Mouse (Mus musculus) intestine, embryonic 16.5 days (tissue): Measurements from ENCODE around the gene Mgat4b. TPM values are rescaled to one million over a fixed set of nuclear protein-coding genes. Genes with fewer than 3 reads are reported as not detected.

Experiments
- ATAC-seq: fragments of 200-750 bp; cut with Nextera tagmentation; 2 replicates; pipeline ENCODE4 v1.8.0; 2017; ENCODE audit warnings: moderate TSS enrichment, moderate library complexity
- H3K27ac ChIP-seq: fragments of 300-500 bp; sonication (generic); 2 replicates; pipeline ENCODE4 v1.5.1; 2014; ENCODE audit warnings: mild to moderate bottlenecking, low read length
- H3K27me3 ChIP-seq: fragments of 300-500 bp; sonication (generic); replicated peaks from 2 replicates; pipeline ENCODE4 v1.6.1; 2014; ENCODE audit warnings: low read length, control low read depth, mixed read lengths; ENCODE audit not compliant: control insufficient read depth, insufficient read depth
- H3K36me3 ChIP-seq: fragments of 300-500 bp; sonication (generic); 2 replicates; pipeline ENCODE4 v1.6.1; 2014; ENCODE audit warnings: low read length, control low read depth; ENCODE audit not compliant: control insufficient read depth, insufficient read depth
- H3K4me1 ChIP-seq: fragments of 300-500 bp; sonication (generic); 2 replicates; pipeline ENCODE4 v1.6.1; 2014; ENCODE audit warnings: low read length, control low read depth, mixed read lengths; ENCODE audit not compliant: control insufficient read depth, insufficient read depth
- H3K4me2 ChIP-seq: fragments of 300-500 bp; sonication (generic); 2 replicates; pipeline ENCODE4 v1.6.1; 2014; ENCODE audit warnings: low read depth, low read length, control low read depth
- H3K4me3 ChIP-seq: fragments of 300-500 bp; sonication (generic); 2 replicates; pipeline ENCODE4 v1.5.1; 2014; ENCODE audit warnings: mild to moderate bottlenecking, low read length
- H3K9ac ChIP-seq: fragments of 300-500 bp; sonication (generic); 2 replicates; pipeline ENCODE4 v1.6.1; 2014; ENCODE audit warnings: low read depth, low read length
- H3K9me3 ChIP-seq: fragments of 300-500 bp; sonication (generic); 2 replicates; pipeline ENCODE4 v1.6.1; 2016; ENCODE audit warnings: low read length, control low read depth; ENCODE audit not compliant: control insufficient read depth
- WGBS: fragments of 180-500 bp; shearing (Covaris S2); extraction: QIAGEN DNeasy Blood & Tissue Kit; methylation state at CpG from one replicate; pipeline ENCODE4 v1.1.7; 2014; 5-methylcytosine and 5-hydroxymethylcytosine counted together
- polyA plus RNA-seq: library from polyadenylated mRNA; unstranded; fragments of >200 nt; fragmentation: Nextera tagmentation; extraction: Ambion mirVana; gene quantifications from 2 replicates; pipeline ENCODE4 v1.2.1, GENCODE M21; 2015

The Mgat4b gene
- polyA plus RNA-seq, 1 experiment from 2014 or later, result 8.2 TPM

DNA sequence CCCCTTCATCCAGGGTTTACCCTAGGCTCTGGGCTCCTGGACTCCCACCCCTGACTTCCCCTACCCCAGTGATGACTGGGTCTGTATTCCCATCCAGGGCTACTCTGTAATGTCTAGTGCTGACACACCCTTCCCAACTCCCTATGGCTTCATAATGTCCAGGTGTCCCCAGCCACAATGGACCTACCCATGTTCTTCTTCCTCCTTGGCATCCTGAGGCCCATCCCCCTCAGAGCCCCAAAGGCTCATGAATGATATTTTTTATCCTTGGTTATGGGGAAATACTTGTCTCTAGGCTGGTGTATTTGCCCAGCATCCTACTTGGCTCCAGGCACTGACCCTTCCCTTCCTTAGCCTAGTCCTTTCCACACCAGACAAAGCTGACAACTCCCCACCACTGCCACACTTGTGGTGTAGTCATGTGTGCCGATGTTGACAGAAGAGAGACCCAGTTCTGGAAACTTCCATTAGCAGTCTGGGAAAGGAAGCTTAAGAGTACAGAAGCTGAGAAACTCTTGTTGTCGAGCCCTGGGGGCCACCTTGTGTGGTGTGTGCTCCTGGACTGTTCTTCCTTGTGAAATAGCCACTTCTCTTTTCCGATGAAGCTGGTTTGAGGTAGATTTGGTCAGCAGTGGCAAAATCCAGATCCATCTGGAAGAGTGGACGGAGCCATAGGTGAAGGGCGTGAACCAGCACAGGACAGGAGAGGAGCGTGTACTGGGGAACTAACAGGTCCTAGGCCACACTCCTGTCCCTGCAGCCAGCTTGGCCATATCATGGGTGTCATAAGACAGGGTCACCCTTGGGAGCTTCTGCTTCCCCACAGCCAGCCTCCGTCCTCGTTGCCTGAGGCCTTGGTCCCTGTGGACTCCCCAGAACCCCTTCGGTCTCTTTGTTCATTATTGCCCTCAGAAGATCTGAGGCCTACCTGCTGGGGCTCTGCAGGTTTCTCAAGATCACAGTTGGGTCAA, 28.4 kb downstream of the Mgat4b start:
- H3K4me2 ChIP-seq, result no peak overlapping the region
- H3K4me3 ChIP-seq, result no peak overlapping the region
- no peak overlapping the region for H3K9ac ChIP-seq
- peaks cover 20% of the 10 kb centered on the region for H3K4me1 ChIP-seq
- no peak for ATAC-seq
- no peak overlapping the region for H3K27ac ChIP-seq
- H3K36me3 ChIP-seq, result peaks cover 5% of the 10 kb centered on the region; the same call in 1 of the 2 replicates
- 89% methylated on average over 9 of the region's 9 CpGs for WGBS
- H3K9me3 ChIP-seq, result no peaks in the 10 kb centered on the region
- no peaks in the 10 kb centered on the region for H3K27me3 ChIP-seq

DNA sequence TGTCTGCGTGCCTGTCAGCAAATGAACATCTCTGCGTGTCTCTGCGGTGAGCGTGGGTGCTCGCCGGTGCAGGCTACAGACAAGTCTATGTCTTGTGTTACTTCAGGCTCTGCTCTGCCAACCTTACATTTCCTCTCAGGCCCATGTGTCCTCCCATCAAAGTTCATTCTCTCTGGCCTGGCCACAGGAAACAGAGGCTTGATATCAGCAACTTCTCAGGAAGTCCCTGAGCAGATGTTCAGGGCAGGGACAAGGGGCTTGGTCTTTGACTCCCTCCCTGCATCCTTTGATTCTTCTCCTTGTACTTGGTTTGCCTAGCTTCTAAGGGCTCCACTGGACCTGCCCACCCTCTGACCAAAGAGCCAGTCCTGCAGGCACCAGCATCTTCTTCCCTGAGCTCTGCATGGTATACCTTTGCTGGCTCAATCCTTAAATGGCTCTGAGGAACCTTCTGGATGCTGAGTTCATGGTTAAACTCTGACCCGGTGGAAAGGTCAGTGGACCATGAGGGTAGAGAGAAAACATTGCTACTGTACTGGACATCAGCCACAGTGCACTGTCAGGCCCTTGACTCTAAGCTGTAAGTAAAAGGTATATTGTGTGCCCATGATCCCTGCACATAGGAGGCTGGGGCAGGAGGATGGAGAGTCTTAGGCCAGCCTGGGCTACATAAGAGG, 29.7 kb downstream of the Mgat4b start:
- H3K4me2 ChIP-seq, result no peak overlapping the region
- H3K27ac ChIP-seq, result no peak overlapping the region
- H3K9ac ChIP-seq, result no peak overlapping the region
- H3K9me3 ChIP-seq, result no peaks in the 10 kb centered on the region
- ATAC-seq, result no peak
- WGBS, result 86% methylated on average over 7 of the region's 7 CpGs
- H3K4me3 ChIP-seq, result no peak overlapping the region
- H3K36me3 ChIP-seq, result no peaks in the 10 kb centered on the region
- peaks cover 20% of the 10 kb centered on the region for H3K4me1 ChIP-seq
- H3K27me3 ChIP-seq, result no peaks in the 10 kb centered on the region

DNA sequence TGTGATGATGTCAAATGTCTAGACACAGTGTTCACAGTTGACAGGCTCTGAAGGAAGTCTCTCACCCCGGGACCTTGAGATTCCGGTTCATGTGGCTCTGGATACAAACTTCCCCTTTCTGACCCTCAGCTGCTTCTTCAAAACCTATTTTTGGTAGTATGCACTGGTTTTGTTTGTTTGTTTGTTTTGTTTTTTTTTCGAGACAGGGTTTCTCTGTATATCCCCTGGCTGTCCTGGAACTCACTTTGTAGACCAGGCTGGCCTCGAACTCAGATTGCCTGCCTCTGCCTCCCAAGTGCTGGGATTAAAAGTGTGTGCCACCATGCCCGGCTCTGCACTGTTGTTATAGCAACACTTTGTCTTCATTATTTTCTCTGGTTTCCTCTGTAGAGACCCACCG, 33.2 kb downstream of the Mgat4b start:
- Histone ChIP-seq H3K36me3 (no peaks in the 10 kb centered on the region), H3K9me3 (no peaks in the 10 kb centered on the region), H3K27me3 (no peaks in the 10 kb centered on the region), H3K4me1 (no peaks in the 10 kb centered on the region), H3K27ac (no peak overlapping the region), H3K4me2 (no peak overlapping the region), H3K9ac (no peak overlapping the region), H3K4me3 (no peak overlapping the region)
- WGBS, result 79% methylated on average over 6 of the region's 6 CpGs
- ATAC-seq, result no peak

DNA sequence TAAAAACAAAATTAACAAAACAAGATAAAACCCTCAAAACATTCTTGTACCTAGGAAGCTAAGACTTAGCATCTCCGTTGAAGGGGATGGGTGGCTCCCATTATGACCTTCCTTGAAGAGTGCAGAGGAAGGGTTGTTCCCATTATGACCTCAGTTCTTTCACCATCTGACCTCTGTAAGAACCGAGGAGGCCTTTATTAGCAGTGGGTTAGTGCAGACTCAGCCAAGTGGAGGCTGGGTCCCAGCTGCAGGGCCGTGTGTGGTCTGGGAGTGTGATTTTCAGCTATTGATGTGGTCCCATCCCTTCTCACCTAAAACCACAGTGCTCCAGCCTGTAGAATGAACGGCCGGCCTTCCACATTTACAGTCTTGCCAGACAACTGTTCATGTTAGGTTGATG, 34.6 kb downstream of the Mgat4b start:
- H3K27me3 ChIP-seq, result no peaks in the 10 kb centered on the region
- H3K4me3 ChIP-seq, result no peak overlapping the region
- H3K4me2 ChIP-seq, result no peak overlapping the region
- H3K4me1 ChIP-seq, result no peaks in the 10 kb centered on the region
- WGBS, result 75% methylated on average over 5 of the region's 5 CpGs
- ATAC-seq, result no peak
- no peaks in the 10 kb centered on the region for H3K9me3 ChIP-seq
- no peak overlapping the region for H3K27ac ChIP-seq
- no peaks in the 10 kb centered on the region for H3K36me3 ChIP-seq
- H3K9ac ChIP-seq, result no peak overlapping the region

DNA sequence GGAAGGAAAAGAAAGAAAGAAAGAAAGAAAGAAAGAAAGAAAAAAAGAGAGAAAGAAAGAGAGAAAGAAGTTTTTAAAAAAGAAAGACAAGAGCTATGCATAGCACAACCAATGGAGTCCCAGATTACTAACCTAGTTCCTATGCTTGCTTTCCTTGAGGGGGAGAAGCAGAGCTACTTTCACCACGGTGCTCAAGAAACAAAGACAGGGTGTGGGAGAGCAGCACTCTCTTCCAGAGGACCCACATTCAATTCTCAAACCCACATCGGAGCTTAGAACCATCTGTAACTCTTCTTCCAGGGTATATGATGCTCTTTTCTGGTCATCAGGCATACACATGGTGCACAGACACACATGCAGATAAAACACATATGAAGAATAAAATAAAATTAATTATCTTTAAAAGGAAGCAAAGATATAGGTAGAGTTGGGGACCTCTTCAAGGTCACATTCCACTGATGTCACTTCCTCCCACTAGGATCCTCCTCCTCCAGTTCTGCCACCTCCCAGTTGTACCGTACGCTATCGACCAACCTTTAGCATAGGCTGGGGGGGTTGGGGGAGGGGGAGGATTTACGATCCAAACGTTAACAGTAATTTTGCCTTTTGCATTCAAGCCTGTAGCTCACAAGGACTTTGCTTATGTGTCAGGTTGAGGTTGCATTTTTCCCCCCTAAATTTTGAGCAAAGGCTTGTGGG, 37.9 kb downstream of the Mgat4b start:
- H3K27me3 ChIP-seq, result no peaks in the 10 kb centered on the region
- no peak overlapping the region for H3K9ac ChIP-seq
- H3K4me2 ChIP-seq, result no peak overlapping the region
- H3K9me3 ChIP-seq, result no peaks in the 10 kb centered on the region
- no peak for ATAC-seq
- H3K36me3 ChIP-seq, result no peaks in the 10 kb centered on the region
- peaks cover 5% of the 10 kb centered on the region for H3K4me1 ChIP-seq
- H3K4me3 ChIP-seq, result no peak overlapping the region
- no peak overlapping the region for H3K27ac ChIP-seq
- WGBS, result 66% methylated on average over 7 of the region's 7 CpGs

DNA sequence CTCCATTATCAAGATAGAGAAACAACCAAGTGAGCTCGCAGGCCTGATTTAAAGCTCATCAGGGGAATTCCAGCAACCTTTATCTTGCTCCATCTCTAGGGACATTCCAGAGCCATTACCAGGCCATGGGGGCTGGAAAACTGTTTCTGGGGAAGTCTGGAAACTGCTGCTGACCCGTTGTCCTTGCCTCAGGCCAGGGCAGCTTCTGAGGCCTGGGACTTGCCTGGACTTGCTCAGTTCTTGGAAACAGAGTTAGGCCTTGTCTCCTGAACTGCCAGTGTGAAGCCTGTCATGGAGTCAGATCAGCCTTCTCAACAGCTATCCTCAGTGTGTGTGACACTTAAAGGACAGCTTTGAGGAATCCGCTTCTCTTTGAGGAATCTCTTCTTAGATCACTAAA, 41.5 kb downstream of the Mgat4b start:
- ATAC-seq, result no peak
- Histone ChIP-seq H3K27me3 (no peaks in the 10 kb centered on the region), H3K4me1 (peaks cover 5% of the 10 kb centered on the region), H3K4me3 (no peak overlapping the region), H3K9me3 (no peaks in the 10 kb centered on the region), H3K4me2 (no peak overlapping the region), H3K36me3 (0 out of 2 replicates have a peak, but pooled peaks cover 4% of the 10 kb centered on the region), H3K9ac (no peak overlapping the region), H3K27ac (no peak overlapping the region; the same call in 1 of the 2 replicates)
- WGBS, result 49% methylated on average over 3 of the region's 3 CpGs

DNA sequence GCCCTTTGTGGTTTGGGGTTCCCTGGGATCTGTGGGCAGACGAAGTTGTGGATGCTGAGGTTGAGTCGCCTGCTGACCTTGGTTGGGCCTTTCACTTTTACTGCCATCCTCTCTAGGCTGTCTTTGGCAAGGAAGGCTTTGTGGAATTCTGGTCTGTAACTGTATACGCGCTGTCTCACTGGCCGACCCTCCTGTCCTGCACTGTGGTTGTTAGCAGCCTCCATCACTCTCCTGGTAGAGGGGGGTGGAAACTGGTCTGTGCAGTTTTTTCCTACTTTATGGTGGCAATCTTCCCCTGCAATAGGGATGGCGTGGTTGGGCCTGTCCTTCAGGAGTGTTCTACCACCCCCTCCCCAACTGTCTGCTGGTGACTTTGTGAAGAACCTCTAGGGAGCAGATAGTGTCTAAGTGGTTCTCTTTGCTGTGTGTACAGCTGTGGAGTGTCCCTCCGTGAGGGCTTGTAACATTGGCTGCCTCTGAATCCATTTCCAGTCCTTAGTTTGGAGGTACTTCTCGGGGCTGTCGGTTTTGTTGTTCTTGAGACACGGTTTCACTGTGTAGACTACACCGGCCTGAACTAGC, 42.1 kb downstream of the Mgat4b start:
- Histone ChIP-seq H3K4me3 (no peak overlapping the region), H3K27ac (no peak overlapping the region), H3K27me3 (no peaks in the 10 kb centered on the region), H3K4me1 (peaks cover 5% of the 10 kb centered on the region), H3K9me3 (no peaks in the 10 kb centered on the region), H3K9ac (no peak overlapping the region), H3K36me3 (peaks cover 8% of the 10 kb centered on the region; the same call in 1 of the 2 replicates), H3K4me2 (no peak overlapping the region)
- ATAC-seq, result peak; percentile 58
- WGBS, result 41% methylated on average over 11 of the region's 11 CpGs

DNA sequence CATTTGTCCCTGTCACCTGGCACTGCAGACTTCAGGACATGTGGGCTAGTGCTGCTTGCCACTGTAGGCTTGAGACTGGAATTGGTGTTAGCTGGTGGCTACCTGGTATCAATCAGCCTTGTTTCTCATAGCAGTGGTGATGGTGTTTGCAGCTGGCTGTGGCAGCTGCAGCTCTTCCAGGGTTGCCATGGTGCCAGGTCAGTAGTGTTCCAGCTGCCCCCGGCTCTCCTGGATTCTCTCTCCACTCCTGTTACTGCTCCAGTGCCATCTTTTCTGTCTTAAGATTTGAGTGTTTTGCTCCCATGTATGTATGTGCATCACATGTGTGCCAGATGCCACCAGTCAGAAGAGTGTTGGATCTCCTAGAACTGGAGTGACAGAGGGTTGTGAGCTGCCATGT, 42.7 kb downstream of the Mgat4b start:
- WGBS, result 59% methylated on average over 1 of the region's 1 CpGs
- no peak overlapping the region for H3K27ac ChIP-seq
- no peaks in the 10 kb centered on the region for H3K27me3 ChIP-seq
- H3K4me2 ChIP-seq, result no peak overlapping the region
- no peak overlapping the region for H3K9ac ChIP-seq
- no peaks in the 10 kb centered on the region for H3K9me3 ChIP-seq
- 0 out of 2 replicates have a peak, but pooled peaks have one; percentile 38 for ATAC-seq
- peaks cover 14% of the 10 kb centered on the region for H3K36me3 ChIP-seq
- no peak overlapping the region for H3K4me3 ChIP-seq
- H3K4me1 ChIP-seq, result peaks cover 5% of the 10 kb centered on the region
